Mouse (Mus musculus) megakaryocyte, embryonic 14.5 days (primary cell): ENCODE data around the gene Ccdc81.

Source experiments
- FLI1 ChIP-seq: IDR thresholded peaks from 2 replicates; pipeline ENCODE4 v1.6.1; 2012; ENCODE audit warnings: low read length, inconsistent platforms, mixed read lengths
- GATA1 ChIP-seq: IDR thresholded peaks from 3 replicates; pipeline ENCODE4 v1.6.1; 2012; ENCODE audit warnings: mixed read lengths, low read length, inconsistent platforms, borderline replicate concordance

DNA sequence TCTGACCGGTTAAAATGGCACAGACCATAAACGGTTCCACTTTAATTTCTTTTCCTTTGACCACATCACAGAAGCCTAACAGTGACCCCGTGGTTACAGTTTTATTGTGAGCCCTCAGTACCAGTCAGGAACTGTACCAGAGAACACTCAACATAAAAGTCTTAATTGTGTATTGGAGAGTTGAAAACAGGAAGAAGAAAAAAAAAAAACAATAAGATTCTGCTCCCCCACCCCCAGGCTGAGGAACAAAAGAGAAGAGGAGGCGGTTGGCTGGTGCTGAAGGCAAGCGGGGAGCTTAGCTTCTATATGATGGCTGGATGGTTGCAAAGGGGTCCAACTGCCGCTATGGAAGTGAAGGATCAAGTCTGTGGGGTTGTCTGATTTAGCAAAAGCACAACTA lies 60.3 kb downstream of the Ccdc81 start:
- no peak for TF ChIP-seq GATA1
- TF ChIP-seq FLI1: no peak
